Mouse (Mus musculus) layer of hippocampus, adult 2 months (tissue): ENCODE results near the gene Grm7. TPM values are rescaled to one million over a fixed set of nuclear protein-coding genes. Genes with fewer than 3 reads are reported as not detected.

ENCODE experiments used
- DNase-seq, 2 experiments: peaks; one replicate each; pipeline ENCODE4 v3.0.0; 2022; ENCODE audit warnings: low spot score in 2 of 2
- H3K27ac ChIP-seq: fragments of 200-600 bp; 2 replicates; pipeline ENCODE4 v1.8.1; 2022
- H3K4me3 ChIP-seq: fragments of 200-600 bp; 2 replicates; pipeline ENCODE4 v1.8.1; 2022; ENCODE audit warnings: mild to moderate bottlenecking
- CTCF ChIP-seq: fragments of 200-600 bp; conservative IDR thresholded peaks from 2 replicates; pipeline ENCODE4 v1.8.1; 2022; ENCODE audit warnings: antibody characterized with exemption, mild to moderate bottlenecking, moderate library complexity
- total RNA-seq, 2 experiments: library from RNA; stranded (reverse); gene quantifications; 2 replicates each; pipeline ENCODE4 v1.2.3; 2021

Grm7 gene
- total RNA-seq, 2 experiments from 2014 or later = 77.4 to 81.9 TPM

GRCm38 (mm10) chr6:111054001-111054975 lies 408.9 kb downstream of the Grm7 start:
- H3K4me3 ChIP-seq = no peak overlapping the region
- peak overlapping the region; percentile 65 for H3K27ac ChIP-seq
- TF ChIP-seq CTCF = no peak
- peak; percentile 26 to 37 for DNase-seq

- Histone ChIP-seq H3K27ac (no peak overlapping the region), H3K4me3 (no peak overlapping the region)
- no peak for DNase-seq
- peak; percentile 59 for TF ChIP-seq CTCF
Measured at GRCm38 (mm10) chr6:111057798-111058197, 412.4 kb downstream of the Grm7 start.

GRCm38 (mm10) chr6:111060004-111060403 lies 414.6 kb downstream of the Grm7 start:
- TF ChIP-seq CTCF = no peak
- Histone ChIP-seq H3K4me3 (no peak overlapping the region), H3K27ac (no peak overlapping the region)
- DNase-seq = no peak

GRCm38 (mm10) chr6:111084569-111084968 lies 439.2 kb downstream of the Grm7 start:
- H3K27ac ChIP-seq = peak overlapping the region; percentile 49; the same call in 1 of the 2 replicates
- no peak for DNase-seq
- no peak for TF ChIP-seq CTCF
- no peak overlapping the region for H3K4me3 ChIP-seq

- H3K27ac ChIP-seq = no peak overlapping the region
- no peak overlapping the region for H3K4me3 ChIP-seq
- no peak for TF ChIP-seq CTCF
- DNase-seq = no peak
Measured at GRCm38 (mm10) chr6:111094818-111095217, 449.4 kb downstream of the Grm7 start.

- no peak overlapping the region for H3K27ac ChIP-seq
- TF ChIP-seq CTCF = no peak
- H3K4me3 ChIP-seq = no peak overlapping the region
- DNase-seq = no peak
Measured at GRCm38 (mm10) chr6:111105485-111105884, 460.1 kb downstream of the Grm7 start.

- Histone ChIP-seq H3K4me3 (no peak overlapping the region), H3K27ac (no peak overlapping the region)
- no peak for DNase-seq
- no peak for TF ChIP-seq CTCF
Measured at GRCm38 (mm10) chr6:111161037-111161436, 515.7 kb downstream of the Grm7 start.

- no peak for TF ChIP-seq CTCF
- Histone ChIP-seq H3K27ac (peak overlapping the region; percentile 83), H3K4me3 (no peak overlapping the region)
- peak in 1 of 2 experiments; percentile 47 for DNase-seq
Measured at GRCm38 (mm10) chr6:111195333-111195732, 550.0 kb downstream of the Grm7 start.

- no peak overlapping the region for H3K27ac ChIP-seq
- no peak for TF ChIP-seq CTCF
- no peak overlapping the region for H3K4me3 ChIP-seq
- no peak for DNase-seq
Measured at GRCm38 (mm10) chr6:111221083-111221729, 575.8 kb downstream of the Grm7 start.

GRCm38 (mm10) chr6:111255215-111255614 lies 609.8 kb downstream of the Grm7 start:
- no peak for TF ChIP-seq CTCF
- no peak overlapping the region for H3K27ac ChIP-seq

GRCm38 (mm10) chr6:111256939-111257338 lies 611.6 kb downstream of the Grm7 start:
- Histone ChIP-seq H3K4me3 (no peak overlapping the region), H3K27ac (no peak overlapping the region)
- no peak for DNase-seq
- TF ChIP-seq CTCF = no peak

More at GRCm38 (mm10) chr6:111255215-111255614, 609.8 kb downstream of the Grm7 start:
- no peak overlapping the region for H3K4me3 ChIP-seq
- DNase-seq = no peak

GRCm38 (mm10) chr6:111258256-111258655 lies 612.9 kb downstream of the Grm7 start:
- TF ChIP-seq CTCF = no peak
- H3K27ac ChIP-seq = no peak overlapping the region
- DNase-seq = no peak
- no peak overlapping the region for H3K4me3 ChIP-seq

GRCm38 (mm10) chr6:111261181-111261580 lies 615.8 kb downstream of the Grm7 start:
- DNase-seq = no peak
- Histone ChIP-seq H3K27ac (no peak overlapping the region), H3K4me3 (no peak overlapping the region)
- TF ChIP-seq CTCF = peak; percentile 51
